Mouse (Mus musculus): ENCODE data around the gene Pmm1. TPM values are rescaled to one million over a fixed set of nuclear protein-coding genes. Genes with fewer than 3 reads are reported as not detected.
A peak's percentile ranks its signal among the peaks of the same experiment; 100 is the strongest.

Pmm1 gene
- polyA plus RNA-seq, 1 experiment from 2014 or later = 24.6 TPM

DNA sequence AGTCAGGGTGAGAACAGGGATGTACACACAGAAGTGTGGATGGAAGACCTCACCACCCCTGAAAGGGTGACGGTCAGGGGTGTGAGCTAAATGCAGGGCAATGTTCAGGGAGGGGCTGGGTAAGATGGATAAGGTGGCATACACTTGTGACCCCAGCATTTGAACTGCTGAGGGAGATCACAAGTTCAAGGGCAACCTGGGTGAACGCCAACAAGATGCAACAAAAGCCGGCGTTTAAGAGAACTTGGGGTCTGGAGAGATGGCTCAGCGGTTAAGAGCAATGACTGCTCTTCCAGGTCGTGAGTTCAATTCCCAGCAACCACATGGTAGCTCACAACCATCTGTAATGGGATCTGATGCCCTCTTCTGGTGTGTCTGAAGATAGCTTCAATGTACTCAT is 6.0 kb downstream of the Pmm1 start:
- Histone ChIP-seq H3K4me1 (peaks cover 14% of the 10 kb centered on the region), H3K9me3 (replicated peaks) (no peaks in the 10 kb centered on the region), H3K9ac (no peak overlapping the region), H3K27ac (no peak overlapping the region), H3K4me3 (no peak overlapping the region), H3K27me3 (replicated peaks) (no peaks in the 10 kb centered on the region), H3K4me2 (no peak overlapping the region), H3K36me3 (peaks cover 57% of the 10 kb centered on the region)
- ATAC-seq = no peak
- WGBS (ENCODE audit: insufficient replicate concordance) = 93% methylated on average over 6 of the region's 6 CpGs

DNA sequence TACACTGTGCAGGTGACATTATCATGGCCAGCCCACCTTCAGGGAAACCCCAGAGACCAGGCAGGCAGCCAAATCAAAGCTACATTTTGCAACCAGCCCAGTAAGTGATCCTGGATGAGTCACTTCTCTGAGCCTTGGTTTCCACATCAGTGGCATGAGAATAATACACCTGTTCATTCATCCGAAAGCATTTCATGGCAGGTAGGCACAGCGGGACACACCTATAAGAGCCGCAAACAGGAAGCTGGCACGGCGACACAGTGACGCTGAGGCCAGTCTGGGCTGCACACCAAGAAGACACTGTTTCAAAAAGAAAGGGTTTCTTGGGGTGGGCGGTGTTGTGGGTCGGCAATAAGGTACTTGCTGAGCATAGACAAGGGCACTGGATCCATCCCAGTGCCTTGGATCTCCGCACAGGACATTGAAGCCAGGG is 6.6 kb downstream of the Pmm1 start:
- H3K36me3 ChIP-seq = peaks cover 57% of the 10 kb centered on the region
- WGBS (ENCODE audit: insufficient replicate concordance) = 84% methylated on average over 9 of the region's 9 CpGs
- no peak for ATAC-seq

DNA sequence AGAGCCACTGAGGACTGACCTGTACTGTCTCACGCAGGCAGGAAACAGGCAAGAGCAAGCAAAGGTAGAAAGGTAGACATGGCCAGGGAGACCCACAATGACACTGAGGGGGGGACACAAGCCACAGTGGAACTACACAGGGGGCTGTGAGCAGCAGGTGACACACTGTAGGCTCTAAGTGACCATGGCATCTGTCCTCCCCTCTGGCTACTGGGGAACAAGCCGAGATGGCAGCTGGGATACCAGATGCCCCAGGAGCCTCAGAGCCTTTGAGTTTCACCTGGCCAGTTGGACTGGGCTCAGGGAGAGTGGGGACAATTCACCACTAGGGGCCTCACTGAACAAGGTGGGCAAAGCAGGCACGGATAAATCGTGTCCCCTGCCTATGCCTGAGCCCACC is 8.4 kb downstream of the Pmm1 start:
- Histone ChIP-seq H3K4me1 (peaks cover 14% of the 10 kb centered on the region), H3K4me2 (no peak overlapping the region), H3K27me3 (replicated peaks) (no peaks in the 10 kb centered on the region), H3K27ac (no peak overlapping the region), H3K4me3 (no peak overlapping the region), H3K9ac (no peak overlapping the region), H3K9me3 (replicated peaks) (no peaks in the 10 kb centered on the region), H3K36me3 (peaks cover 56% of the 10 kb centered on the region)
- ATAC-seq = no peak
- WGBS (ENCODE audit: insufficient replicate concordance) = 83% methylated on average over 4 of the region's 4 CpGs

More for the DNA sequence above, 6.6 kb downstream of the Pmm1 start:
- no peak overlapping the region for H3K4me3 ChIP-seq
- H3K4me1 ChIP-seq = peaks cover 13% of the 10 kb centered on the region
- no peaks in the 10 kb centered on the region for H3K27me3 ChIP-seq (replicated peaks)
- H3K27ac ChIP-seq = no peak overlapping the region
- H3K9ac ChIP-seq = no peak overlapping the region
- H3K9me3 ChIP-seq (replicated peaks) = no peaks in the 10 kb centered on the region
- no peak overlapping the region for H3K4me2 ChIP-seq

DNA sequence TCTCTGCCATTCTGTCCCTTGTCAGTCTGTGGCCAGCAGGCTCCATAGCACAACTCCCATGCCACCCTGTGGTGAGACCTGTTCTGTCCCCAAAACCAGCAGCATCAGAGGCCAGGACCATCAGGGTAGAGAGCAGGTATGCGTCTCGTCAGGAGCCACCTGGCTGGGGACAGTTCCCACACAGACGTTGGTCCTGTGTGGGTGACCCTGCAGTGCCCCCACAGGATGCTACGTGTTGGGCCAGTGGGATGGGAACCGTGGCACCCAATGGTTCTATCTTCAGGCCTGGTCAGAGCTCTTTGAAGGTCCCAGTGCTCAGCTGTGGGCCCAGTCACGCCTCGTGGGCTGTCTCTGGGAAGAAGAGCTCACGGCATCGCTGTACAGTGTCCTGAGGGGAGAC is 9.6 kb downstream of the Pmm1 start:
- ATAC-seq = no peak
- Histone ChIP-seq H3K27me3 (replicated peaks) (no peaks in the 10 kb centered on the region), H3K27ac (no peak overlapping the region), H3K4me3 (no peak overlapping the region), H3K4me1 (peaks cover 14% of the 10 kb centered on the region), H3K9me3 (replicated peaks) (no peaks in the 10 kb centered on the region), H3K9ac (no peak overlapping the region), H3K4me2 (no peak overlapping the region), H3K36me3 (peaks cover 46% of the 10 kb centered on the region)
- WGBS (ENCODE audit: insufficient replicate concordance) = 88% methylated on average over 9 of the region's 9 CpGs

DNA sequence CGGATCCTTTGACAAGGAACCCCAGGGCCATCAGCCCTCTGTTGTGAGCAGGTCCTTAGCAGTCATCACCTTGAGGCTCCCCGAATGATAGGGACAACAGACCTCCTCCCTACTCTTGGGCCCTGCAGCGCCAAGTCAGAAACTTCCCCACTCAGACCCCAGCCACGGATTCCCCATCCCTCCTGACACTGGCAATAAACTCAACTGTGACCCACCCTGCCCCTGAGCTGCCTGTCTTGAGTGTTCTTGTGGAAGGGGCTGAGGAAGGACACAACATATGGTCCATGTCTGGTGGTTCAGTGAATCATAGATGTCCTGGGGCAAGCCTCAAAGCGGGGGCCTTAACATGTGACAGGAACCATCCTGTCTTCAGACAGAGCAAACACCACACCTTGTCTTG is 10.0 kb downstream of the Pmm1 start:
- 81% methylated on average over 5 of the region's 5 CpGs for WGBS (ENCODE audit: insufficient replicate concordance)
- no peak overlapping the region for H3K9ac ChIP-seq
- H3K27ac ChIP-seq = no peak overlapping the region
- no peaks in the 10 kb centered on the region for H3K9me3 ChIP-seq (replicated peaks)
- no peak for ATAC-seq
- H3K27me3 ChIP-seq (replicated peaks) = no peaks in the 10 kb centered on the region
- peaks cover 14% of the 10 kb centered on the region for H3K4me1 ChIP-seq
- peaks cover 43% of the 10 kb centered on the region for H3K36me3 ChIP-seq
- H3K4me3 ChIP-seq = no peak overlapping the region
- H3K4me2 ChIP-seq = no peak overlapping the region

DNA sequence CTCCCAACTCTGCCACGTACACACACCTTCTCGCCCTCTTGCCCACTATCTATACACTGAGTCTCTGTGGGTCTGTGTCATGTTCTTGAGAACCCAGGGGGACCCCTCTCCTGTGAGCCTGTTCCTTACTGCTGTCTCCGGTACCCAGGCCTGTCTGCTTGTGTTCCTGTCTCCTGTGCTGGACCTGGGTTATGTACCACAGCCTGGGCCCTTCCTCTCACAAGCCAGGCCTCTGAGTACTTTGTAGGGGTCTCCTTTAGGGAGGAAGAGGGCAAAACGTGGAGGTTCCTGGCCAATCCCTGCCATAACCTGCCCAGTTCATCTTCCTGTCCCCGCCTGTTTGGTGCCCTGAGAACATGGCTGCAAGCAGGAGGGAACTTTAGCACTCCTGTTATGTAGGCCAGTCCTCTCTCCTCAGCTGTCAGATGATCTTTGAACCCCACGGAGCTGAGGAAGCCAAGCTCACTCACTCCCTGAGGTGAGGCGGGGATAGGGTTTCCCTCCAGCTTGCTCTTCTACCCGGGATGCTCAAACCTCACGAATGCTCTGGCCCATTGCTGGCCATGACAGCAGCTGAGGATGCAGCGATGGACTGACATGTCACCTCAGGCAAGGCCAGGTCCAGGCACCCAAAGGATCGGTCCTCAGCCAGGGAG is 11.1 kb downstream of the Pmm1 start:
- 72% methylated on average over 11 of the region's 11 CpGs for WGBS (ENCODE audit: insufficient replicate concordance)
- no peak for ATAC-seq
- Histone ChIP-seq H3K27ac (no peak overlapping the region), H3K4me3 (no peak overlapping the region), H3K4me1 (peaks cover 14% of the 10 kb centered on the region), H3K9ac (no peak overlapping the region), H3K9me3 (replicated peaks) (no peaks in the 10 kb centered on the region), H3K36me3 (peaks cover 33% of the 10 kb centered on the region), H3K4me2 (no peak overlapping the region), H3K27me3 (replicated peaks) (0 out of 2 replicates have a peak, but pooled peaks cover 4% of the 10 kb centered on the region)

DNA sequence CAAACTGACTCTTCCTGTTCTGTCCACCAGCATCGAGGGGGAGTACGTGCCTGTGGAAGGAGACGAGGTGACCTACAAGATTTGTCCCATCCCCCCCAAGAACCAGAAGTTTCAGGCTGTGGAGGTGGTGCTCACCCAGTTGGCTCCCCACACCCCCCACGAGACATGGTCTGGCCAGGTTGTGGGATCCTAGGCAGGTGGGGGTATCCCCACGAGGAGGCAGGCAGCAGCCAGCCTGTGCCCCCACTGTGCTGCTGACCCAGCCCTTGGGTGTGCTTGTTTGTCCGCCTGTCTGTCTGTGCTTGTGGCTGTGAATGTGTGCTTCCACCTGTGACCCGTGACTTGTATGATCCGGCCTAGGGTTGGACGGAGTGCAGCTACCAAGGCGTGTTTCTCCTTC is 11.7 kb downstream of the Pmm1 start:
- Histone ChIP-seq H3K36me3 (peaks cover 28% of the 10 kb centered on the region), H3K9ac (no peak overlapping the region), H3K27ac (no peak overlapping the region), H3K9me3 (replicated peaks) (no peaks in the 10 kb centered on the region), H3K4me2 (no peak overlapping the region), H3K4me3 (no peak overlapping the region), H3K4me1 (peaks cover 14% of the 10 kb centered on the region), H3K27me3 (replicated peaks) (0 out of 2 replicates have a peak, but pooled peaks cover 5% of the 10 kb centered on the region)
- 69% methylated on average over 10 of the region's 10 CpGs for WGBS (ENCODE audit: insufficient replicate concordance)
- no peak for ATAC-seq

DNA sequence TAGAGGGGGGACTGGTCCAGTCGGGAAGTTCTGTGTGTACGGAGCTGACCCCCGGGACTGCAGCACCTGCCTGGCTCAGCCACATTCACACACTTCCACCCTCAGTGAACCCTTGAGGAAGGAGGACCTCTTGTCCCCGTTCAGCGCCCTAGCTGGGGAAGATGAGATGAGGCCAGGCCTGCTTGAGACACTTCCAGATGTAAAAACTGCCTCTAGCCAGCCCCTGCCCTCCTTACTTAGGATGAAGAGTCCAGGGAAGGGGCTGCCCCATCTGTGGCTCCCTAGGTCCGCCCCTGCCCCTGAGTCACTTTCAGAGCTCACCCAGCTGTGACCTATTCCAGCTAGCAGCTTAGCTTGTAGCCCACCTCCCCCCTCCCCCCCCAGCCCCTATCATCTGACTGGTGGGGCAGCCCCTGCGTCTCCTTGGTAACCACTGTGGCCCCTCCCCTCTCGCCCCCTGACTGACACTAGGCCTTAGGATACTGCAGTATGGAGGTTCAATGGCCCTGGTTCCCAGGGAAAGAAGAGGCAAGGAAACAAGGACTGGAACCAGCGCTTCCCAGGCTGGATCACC is 17.5 kb downstream of the Pmm1 start:
- 29% methylated on average over 9 of the region's 9 CpGs for WGBS (ENCODE audit: insufficient replicate concordance)
- Histone ChIP-seq H3K4me2 (no peak overlapping the region), H3K27me3 (replicated peaks) (peaks cover 5% of the 10 kb centered on the region; the same call in 1 of the 2 replicates), H3K9ac (no peak overlapping the region), H3K9me3 (replicated peaks) (no peaks in the 10 kb centered on the region), H3K36me3 (no peaks in the 10 kb centered on the region), H3K4me3 (no peak overlapping the region), H3K4me1 (peaks cover 33% of the 10 kb centered on the region), H3K27ac (no peak overlapping the region)
- no peak for ATAC-seq

DNA sequence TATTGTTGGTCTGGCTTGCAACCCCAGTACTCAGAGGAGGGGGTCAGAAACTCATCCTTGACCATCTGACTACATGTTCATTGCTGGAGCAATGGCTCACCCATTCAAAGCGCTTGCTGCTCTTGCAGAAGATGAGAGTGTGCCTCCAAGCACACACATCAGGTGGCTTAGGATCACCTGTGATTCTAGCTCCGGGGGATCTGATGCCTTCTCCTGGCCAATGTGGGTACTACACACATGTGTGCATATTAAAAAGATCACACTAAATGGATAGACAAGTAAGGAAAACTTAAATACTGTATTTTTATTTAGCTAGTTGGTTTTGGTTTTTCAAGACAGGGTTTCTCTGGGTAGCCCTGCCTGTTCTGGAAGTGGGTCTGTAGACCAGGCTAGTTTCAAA is 19.7 kb downstream of the Pmm1 start:
- Histone ChIP-seq H3K4me1 (peaks cover 52% of the 10 kb centered on the region), H3K4me3 (no peak overlapping the region), H3K9ac (no peak overlapping the region), H3K27me3 (replicated peaks) (peaks cover 28% of the 10 kb centered on the region), H3K27ac (no peak overlapping the region), H3K4me2 (no peak overlapping the region), H3K36me3 (no peaks in the 10 kb centered on the region), H3K9me3 (replicated peaks) (no peaks in the 10 kb centered on the region)
- 78% methylated on average over 2 of the region's 2 CpGs for WGBS (ENCODE audit: insufficient replicate concordance)
- ATAC-seq = no peak

DNA sequence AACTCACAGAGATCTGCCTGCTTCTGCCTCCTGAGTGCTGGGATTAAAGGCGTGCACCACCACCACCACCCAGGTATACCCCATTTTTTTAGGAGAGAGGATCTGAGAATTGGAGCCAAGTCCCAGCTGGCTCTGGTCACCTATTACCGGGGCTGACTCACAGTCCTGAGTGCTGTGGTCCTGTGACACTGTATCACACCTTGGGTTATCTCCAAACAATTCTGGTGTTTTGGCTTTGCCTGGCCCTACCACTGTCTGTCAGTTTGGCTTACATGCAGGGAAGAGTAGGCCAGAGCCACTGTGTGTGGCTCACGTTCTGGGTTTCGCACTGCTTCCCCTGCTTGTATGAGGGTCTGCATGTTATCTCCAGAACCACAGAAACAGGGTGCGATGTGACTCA is 20.5 kb downstream of the Pmm1 start:
- no peak overlapping the region for H3K4me2 ChIP-seq
- 0 out of 2 replicates have a peak overlapping the region, but pooled peaks have one; percentile 11 for H3K27ac ChIP-seq
- no peak for ATAC-seq
- H3K9ac ChIP-seq = peak overlapping the region; percentile 17; the same call in 1 of the 2 replicates
- H3K36me3 ChIP-seq = no peaks in the 10 kb centered on the region
- H3K4me3 ChIP-seq = no peak overlapping the region
- peaks cover 52% of the 10 kb centered on the region for H3K4me1 ChIP-seq
- H3K9me3 ChIP-seq (replicated peaks) = no peaks in the 10 kb centered on the region
- H3K27me3 ChIP-seq (replicated peaks) = peaks cover 33% of the 10 kb centered on the region
- WGBS (ENCODE audit: insufficient replicate concordance) = 76% methylated on average over 5 of the region's 5 CpGs

DNA sequence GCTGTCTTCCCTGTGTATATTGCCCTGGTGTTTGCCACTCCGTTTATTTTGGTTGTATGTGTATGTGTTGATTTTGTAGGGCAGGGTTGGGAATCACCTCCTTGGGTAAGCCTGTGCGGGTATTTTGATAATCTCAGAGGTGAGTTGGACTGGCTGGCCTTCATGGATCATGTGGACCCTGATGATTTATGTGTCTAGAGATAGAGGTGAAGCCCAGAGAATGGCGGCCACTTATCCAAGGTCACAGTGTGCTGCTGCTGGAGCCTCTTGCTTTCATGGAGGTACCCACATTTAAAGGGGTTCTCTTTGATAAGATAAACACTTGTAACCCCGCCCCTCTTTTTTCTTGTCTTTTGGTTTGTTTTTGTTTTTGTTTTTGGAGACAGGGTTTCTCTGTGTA is 21.0 kb downstream of the Pmm1 start:
- Histone ChIP-seq H3K27me3 (replicated peaks) (peaks cover 35% of the 10 kb centered on the region), H3K27ac (no peak overlapping the region; the same call in 1 of the 2 replicates), H3K4me3 (no peak overlapping the region), H3K4me2 (no peak overlapping the region), H3K9ac (peak overlapping the region; percentile 17; the same call in 1 of the 2 replicates), H3K9me3 (replicated peaks) (no peaks in the 10 kb centered on the region), H3K36me3 (no peaks in the 10 kb centered on the region), H3K4me1 (peaks cover 52% of the 10 kb centered on the region)
- ATAC-seq = peak; percentile 62
- 47% methylated on average over 4 of the region's 4 CpGs for WGBS (ENCODE audit: insufficient replicate concordance)

DNA sequence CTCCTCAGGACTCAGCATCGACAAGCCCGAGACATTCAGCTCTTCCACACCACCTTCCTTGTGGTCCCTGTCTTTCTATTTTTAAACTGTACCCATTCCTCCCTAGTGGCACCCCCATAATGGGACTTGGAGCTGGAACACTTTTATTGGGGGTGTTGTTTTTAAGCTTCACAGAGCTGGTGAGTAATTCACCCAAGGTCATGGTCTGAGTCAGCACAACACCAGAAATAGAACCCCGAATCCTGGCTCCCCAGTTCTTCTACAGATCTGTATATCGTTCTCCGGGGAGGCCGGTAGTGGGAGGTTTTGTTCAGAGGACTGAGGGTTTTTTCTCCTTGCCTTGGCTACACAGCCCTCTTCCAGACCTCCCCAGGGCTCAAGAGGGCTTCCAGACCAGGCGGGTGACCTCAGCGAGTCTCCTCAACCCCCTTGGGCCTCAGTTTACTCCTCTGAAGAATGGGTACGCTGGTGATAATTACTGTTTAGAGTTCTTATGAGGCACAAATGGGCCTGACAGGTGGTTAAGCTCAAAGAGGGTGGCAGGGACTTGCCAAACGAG is 21.5 kb downstream of the Pmm1 start:
- Histone ChIP-seq H3K4me3 (no peak overlapping the region), H3K36me3 (no peaks in the 10 kb centered on the region), H3K27me3 (replicated peaks) (peaks cover 36% of the 10 kb centered on the region), H3K9me3 (replicated peaks) (no peaks in the 10 kb centered on the region), H3K4me2 (no peak overlapping the region), H3K4me1 (peaks cover 52% of the 10 kb centered on the region), H3K9ac (no peak overlapping the region), H3K27ac (no peak overlapping the region; the same call in 1 of the 2 replicates)
- no peak for ATAC-seq
- 82% methylated on average over 10 of the region's 10 CpGs for WGBS (ENCODE audit: insufficient replicate concordance)

All from liver, embryonic 12.5 days (tissue).